Mouse (Mus musculus): Measurements from ENCODE around the gene Mrps22. TPM values are rescaled to one million over a fixed set of nuclear protein-coding genes. Genes with fewer than 3 reads are reported as not detected.
A peak's percentile ranks its signal among the peaks of the same experiment; 100 is the strongest.

Mrps22 gene
- total and polyA plus RNA-seq, 3 experiments, result 13.6 to 33.3 (median 28.7) TPM

DNA sequence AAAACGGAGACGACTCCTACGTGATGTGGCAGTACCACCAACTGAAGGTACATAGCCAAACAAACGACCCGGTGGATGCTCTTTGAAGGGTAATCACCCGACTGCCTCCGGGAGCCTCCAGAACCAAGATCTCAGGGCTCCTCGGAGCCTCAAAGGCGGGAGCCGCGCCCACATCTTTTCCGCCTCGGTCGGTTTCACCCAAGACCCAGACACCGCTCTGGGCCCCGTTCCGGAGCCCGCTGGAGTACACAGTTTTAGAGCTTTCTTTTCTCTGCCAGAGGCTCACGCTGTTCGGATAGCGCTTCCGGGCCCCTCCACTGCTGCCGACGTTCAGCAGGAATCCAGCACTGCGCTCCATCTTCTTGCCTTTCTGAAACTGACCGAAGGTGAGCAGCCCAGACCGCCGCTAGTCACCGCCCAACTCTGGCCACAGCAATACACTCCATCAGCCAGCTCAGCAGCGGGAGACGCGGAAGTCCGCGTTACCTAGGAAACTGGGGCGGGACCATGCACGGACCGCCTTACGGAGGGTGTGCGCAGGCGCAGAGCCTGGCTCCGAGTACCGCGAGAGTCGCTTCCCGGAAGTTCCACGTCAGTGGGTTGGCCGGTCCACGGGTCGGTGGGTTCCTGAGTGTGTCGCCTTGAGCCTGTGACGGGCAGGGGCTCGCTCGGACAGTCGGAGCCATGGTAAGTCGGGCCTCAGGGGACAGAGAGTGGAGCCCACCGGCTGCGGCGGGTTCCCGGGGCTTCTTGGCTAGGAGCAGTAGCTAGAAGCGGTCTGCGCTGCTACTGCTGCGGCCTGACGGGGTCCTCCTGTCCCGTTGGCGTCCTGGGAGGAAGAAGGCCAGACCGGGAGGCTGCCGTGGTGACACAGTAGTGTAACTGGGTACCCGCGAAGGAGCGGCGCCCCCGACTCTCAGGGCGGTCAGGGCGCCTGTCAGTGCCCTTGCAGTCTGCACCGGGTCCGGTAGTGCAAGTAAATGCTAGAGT, 38.0 kb downstream of the Mrps22 start, which contains the start of gene Copb2:
Gene Copb2, plus strand, starts transcription at position 585 of the 990 bp plus-strand sequence.
- H3K4me1 ChIP-seq (ENCODE audit: control insufficient read depth, insufficient read depth, low read length), result peaks cover 4% of the 10 kb centered on the region
- intact Hi-C loops (cut with DNase I), result loop anchor here (1.0 to 2.0 kb wide), 2 partner anchors 38 to 267 kb away; partner anchors contain the start of gene Mrps22
- H3K27me3 ChIP-seq (ENCODE audit: control insufficient read depth, insufficient read depth, low read length), result no peaks in the 10 kb centered on the region
- H3K4me3 ChIP-seq, result peak within 1 kb of the TSS; percentile 75
- H3K79me2 ChIP-seq (replicated peaks; ENCODE audit: control insufficient read depth, insufficient read depth, low read length), result peaks cover 9% of the 10 kb centered on the region
- TF ChIP-seq CTCF (IDR thresholded peaks at IDR 0.05), result peak; percentile 7; the same call in 1 of the 2 replicates
- peak; percentile 85 for TF ChIP-seq POLR2A (IDR thresholded peaks at IDR 0.05; ENCODE audit: insufficient read depth, low read depth, low read length)
- TF ChIP-seq EP300 (IDR thresholded peaks at IDR 0.05; ENCODE audit: insufficient read depth, low read depth, low read length), result 0 out of 2 replicates have a peak, but pooled peaks have one; percentile 31
- H3K9ac ChIP-seq (ENCODE audit: low read depth, low read length), result peak within 1 kb of the TSS; percentile 90
- under 1% methylated on average over 76 of the region's 76 CpGs for WGBS
- peak; percentile 99 to 100 for DNase-seq
- H3K27ac ChIP-seq, result peak within 1 kb of the TSS; percentile 89
- H3K36me3 ChIP-seq (ENCODE audit: control insufficient read depth, insufficient read depth, low read length), result peaks cover 16% of the 10 kb centered on the region

DNA sequence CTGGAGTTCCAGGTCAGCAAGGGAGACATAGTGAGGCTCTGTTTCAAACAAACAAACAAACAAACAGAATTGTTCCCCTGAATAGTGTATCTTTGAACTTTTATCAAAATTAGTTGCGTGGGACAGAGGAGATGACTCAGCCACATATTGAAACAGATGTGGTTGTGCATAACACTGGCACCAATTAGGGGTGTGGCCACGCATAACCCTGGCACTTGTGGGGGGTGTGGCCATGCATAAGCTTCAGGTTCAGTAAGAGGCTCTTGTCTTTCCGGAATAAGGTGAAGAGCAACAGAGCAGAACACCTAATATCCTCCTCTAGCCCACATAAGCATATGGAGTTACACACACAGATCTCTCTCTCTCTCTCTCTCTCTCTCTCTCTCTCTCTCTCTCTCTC, 57.4 kb downstream of the Mrps22 start:
- Histone ChIP-seq H3K36me3 (ENCODE audit: control insufficient read depth, insufficient read depth, low read length) (no peaks in the 10 kb centered on the region), H3K9ac (ENCODE audit: low read depth, low read length) (no peak overlapping the region), H3K79me2 (replicated peaks; ENCODE audit: control insufficient read depth, insufficient read depth, low read length) (no peaks in the 10 kb centered on the region), H3K27ac (no peak overlapping the region), H3K4me1 (ENCODE audit: control insufficient read depth, insufficient read depth, low read length) (no peaks in the 10 kb centered on the region), H3K4me3 (no peak overlapping the region), H3K27me3 (ENCODE audit: control insufficient read depth, insufficient read depth, low read length) (no peaks in the 10 kb centered on the region)
- DNase-seq, result no peak
- intact Hi-C loops (cut with DNase I), result loop anchor here (5.0 kb wide), 1 partner anchor 512 kb away; the partner anchor contains the start of gene Clstn2
- 82% methylated on average over 3 of the region's 3 CpGs for WGBS
- no peak for TF ChIP-seq CTCF (IDR thresholded peaks at IDR 0.05)
- no peak for TF ChIP-seq POLR2A (IDR thresholded peaks at IDR 0.05; ENCODE audit: insufficient read depth, low read depth, low read length)
- no peak for TF ChIP-seq EP300 (IDR thresholded peaks at IDR 0.05; ENCODE audit: insufficient read depth, low read depth, low read length)

Other genes with a start within 250 kb of the Mrps22 start
- 1 to 10 TPM; 7.4 to 7.9 TPM for gene Rbp1, start 178.7 kb downstream of the Mrps22 start, total RNA-seq (2021)
- gene Rbp1, start 178.7 kb downstream of the Mrps22 start, polyA plus RNA-seq (2012; rRNA removed), result 6.3 and 11.5 TPM in 2 replicates
- under 1 TPM in 1 of 2 experiments, not detected in 1; 0.44 TPM for gene Rbp2, start 115.5 kb downstream of the Mrps22 start, total RNA-seq (2021)
- gene Rbp2, start 115.5 kb downstream of the Mrps22 start, polyA plus RNA-seq (2012; rRNA removed), result not detected in 2 replicates
- 100 to 1,000 TPM in 1 of 2 experiments, 10 to 100 TPM in 1; 93.0 to 103 TPM for gene Copb2, start 37.9 kb downstream of the Mrps22 start, total RNA-seq (2021)
- 35.2 and 68.4 TPM in 2 replicates for gene Copb2, start 37.9 kb downstream of the Mrps22 start, polyA plus RNA-seq (2012; rRNA removed)
- not detected for gene Prr23a1, start 240.8 kb upstream of the Mrps22 start, total RNA-seq (2021)
- gene Prr23a1, start 240.8 kb upstream of the Mrps22 start, polyA plus RNA-seq (2012; rRNA removed), result not detected in 2 replicates